Mouse (Mus musculus): ENCODE results near the gene Smim4.

The Smim4 gene

GRCm38 (mm10) chr14:31128826-31129219 is at the start of gene Smim4:
TSS of gene Smim4 (minus strand) at chr14:31128956.
- peak; percentile 98 for DNase-seq

- no peak for DNase-seq
These were observed 49.0 kb upstream of the Smim4 start for GRCm38 (mm10) chr14:31177715-31178114.

GRCm38 (mm10) chr14:31177287-31177686 is 48.5 kb upstream of the Smim4 start:
- DNase-seq: no peak

GRCm38 (mm10) chr14:31173537-31173936 is 44.8 kb upstream of the Smim4 start:
- no peak for DNase-seq

GRCm38 (mm10) chr14:31172781-31173455 is 44.2 kb upstream of the Smim4 start:
- DNase-seq: no peak

GRCm38 (mm10) chr14:31171821-31172220 is 43.1 kb upstream of the Smim4 start:
- DNase-seq: no peak

- no peak for DNase-seq
These were observed 42.6 kb upstream of the Smim4 start for GRCm38 (mm10) chr14:31171386-31171785.

GRCm38 (mm10) chr14:31170963-31171362 is 42.2 kb upstream of the Smim4 start:
- DNase-seq: no peak

- no peak for DNase-seq
These were observed 40.8 kb upstream of the Smim4 start for GRCm38 (mm10) chr14:31169508-31169907.

- DNase-seq: peak; percentile 32
These were observed 39.7 kb upstream of the Smim4 start, which contains the start of gene Stab1 for GRCm38 (mm10) chr14:31168425-31168824. TSS of gene Stab1 (minus strand) at chr14:31168641.

- DNase-seq: no peak
These were observed 38.1 kb upstream of the Smim4 start for GRCm38 (mm10) chr14:31166827-31167226.

GRCm38 (mm10) chr14:31165991-31166630 is 37.4 kb upstream of the Smim4 start:
- DNase-seq: peak; percentile 28

GRCm38 (mm10) chr14:31165458-31165857 is 36.7 kb upstream of the Smim4 start:
- DNase-seq: no peak

- no peak for DNase-seq
These were observed 36.3 kb upstream of the Smim4 start for GRCm38 (mm10) chr14:31165010-31165409.

- DNase-seq: peak; percentile 38
These were observed 35.3 kb upstream of the Smim4 start for GRCm38 (mm10) chr14:31164067-31164466.

- no peak for DNase-seq
These were observed 32.9 kb upstream of the Smim4 start for GRCm38 (mm10) chr14:31161638-31162037.

GRCm38 (mm10) chr14:31161191-31161590 is 32.4 kb upstream of the Smim4 start:
- no peak for DNase-seq

- DNase-seq: peak; percentile 41
These were observed 31.7 kb upstream of the Smim4 start for GRCm38 (mm10) chr14:31160196-31161150.

- no peak for DNase-seq
These were observed 16.9 kb upstream of the Smim4 start for GRCm38 (mm10) chr14:31145694-31146093.

- no peak for DNase-seq
These were observed 12.3 kb upstream of the Smim4 start for GRCm38 (mm10) chr14:31141011-31141410.

GRCm38 (mm10) chr14:31140141-31140540 is 11.4 kb upstream of the Smim4 start:
- no peak for DNase-seq

- DNase-seq: no peak
These were observed 10.9 kb upstream of the Smim4 start for GRCm38 (mm10) chr14:31139666-31140065.

GRCm38 (mm10) chr14:31138897-31139429 is 10.2 kb upstream of the Smim4 start:
- DNase-seq: no peak

All from liver (tissue).